Mouse (Mus musculus): ENCODE measurements around the gene B230219D22Rik. TPM values are rescaled to one million over a fixed set of nuclear protein-coding genes. Genes with fewer than 3 reads are reported as not detected.

The B230219D22Rik gene
- polyA plus RNA-seq, 2 experiments: 60.7 to 75.9 TPM

DNA sequence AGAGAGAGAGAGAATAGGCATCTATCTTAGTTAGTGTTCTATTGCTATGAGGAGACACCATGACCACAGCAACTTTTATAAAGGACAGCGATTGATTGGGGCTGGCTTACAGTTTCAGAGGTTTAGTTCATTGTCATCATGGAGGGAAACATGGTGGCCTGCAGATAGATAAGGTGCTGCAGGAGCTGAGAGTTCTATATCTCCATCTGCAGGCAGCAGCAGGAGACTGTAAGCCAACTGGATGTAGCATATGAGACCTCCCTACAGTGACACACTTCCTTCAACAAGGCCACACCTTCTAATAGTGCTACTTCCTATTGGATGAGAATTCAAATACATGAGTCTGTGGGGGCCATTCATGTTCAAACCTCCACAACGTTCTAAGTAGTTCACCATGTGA is 39.2 kb downstream of the B230219D22Rik start:
- H3K4me2 ChIP-seq (replicated peaks; ENCODE audit: low read depth, low read length, severe bottlenecking): no peak overlapping the region
- no peak overlapping the region for H3K9ac ChIP-seq (ENCODE audit: low read depth, low read length, severe bottlenecking)
- H3K27me3 ChIP-seq (ENCODE audit: control insufficient read depth, insufficient read depth, low read length): no peaks in the 10 kb centered on the region
- TF ChIP-seq POLR2A (IDR thresholded peaks at IDR 0.05; ENCODE audit: borderline replicate concordance, extremely low read depth, insufficient read depth, insufficient read length): no peak
- ATAC-seq (ENCODE audit: low FRiP score, low read depth) (no peak), DNase-seq (ENCODE audit: low spot score) (no peak)
- H3K27ac ChIP-seq (replicated peaks; ENCODE audit: low read depth, low read length): no peak overlapping the region
- no peaks in the 10 kb centered on the region for H3K9me3 ChIP-seq (ENCODE audit: control insufficient read depth, low read length)
- peaks cover 8% of the 10 kb centered on the region; the same call in 1 of the 2 replicates for H3K4me1 ChIP-seq (ENCODE audit: control insufficient read depth, insufficient read depth, low read length)
- WGBS: 74% methylated on average over 2 of the region's 2 CpGs
- H3K36me3 ChIP-seq (ENCODE audit: control insufficient read depth, insufficient read depth, low read length): no peaks in the 10 kb centered on the region
- H3K4me3 ChIP-seq (replicated peaks; ENCODE audit: low read length): no peak overlapping the region

DNA sequence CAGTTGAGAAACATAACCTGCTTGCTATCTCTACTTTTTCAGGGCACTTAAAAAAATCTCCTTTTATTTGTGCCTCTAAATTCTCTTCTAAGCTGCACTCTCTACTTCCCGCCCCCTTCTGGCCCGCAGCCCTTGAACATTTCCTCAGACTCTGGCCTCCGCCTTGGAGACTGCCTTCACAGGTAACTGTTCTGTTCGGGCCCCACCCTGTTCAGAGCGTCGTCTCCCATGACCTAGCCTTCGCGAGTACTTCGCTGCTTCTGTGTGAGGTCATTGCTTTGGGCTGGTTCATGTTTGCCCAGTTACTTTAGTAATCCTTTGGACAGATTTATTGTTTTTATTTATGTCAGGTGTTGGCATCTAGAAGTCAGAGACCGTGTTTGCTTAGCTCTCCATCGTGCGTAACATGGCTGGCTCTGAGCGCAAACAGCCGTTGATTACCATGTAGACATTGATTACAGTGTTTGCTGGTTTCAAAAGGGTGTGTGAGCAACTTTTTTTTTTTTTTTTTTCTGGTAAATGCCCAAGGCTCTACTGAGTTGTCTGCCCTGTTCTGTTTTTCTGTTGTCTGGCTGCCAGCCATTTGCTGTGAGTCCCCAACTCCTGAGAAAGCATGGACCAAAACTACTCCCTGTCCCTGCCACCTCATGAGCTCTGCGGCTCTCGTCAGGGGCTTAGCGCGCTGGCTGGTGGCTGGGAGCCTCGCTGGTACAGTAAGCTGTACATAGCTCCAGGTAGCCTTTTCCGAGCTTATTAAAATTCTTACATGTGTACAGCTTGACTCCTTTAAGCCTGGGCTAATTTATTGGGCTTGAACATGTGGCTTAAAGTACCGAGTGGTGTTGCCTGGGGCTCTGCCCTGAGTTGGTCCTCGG is 40.9 kb downstream of the B230219D22Rik start:
- 29% methylated on average over 22 of the region's 22 CpGs for WGBS
- no peak for ATAC-seq (ENCODE audit: low FRiP score, low read depth)
- H3K9me3 ChIP-seq (ENCODE audit: control insufficient read depth, low read length): no peaks in the 10 kb centered on the region
- no peaks in the 10 kb centered on the region for H3K27me3 ChIP-seq (ENCODE audit: control insufficient read depth, insufficient read depth, low read length)
- H3K36me3 ChIP-seq (ENCODE audit: control insufficient read depth, insufficient read depth, low read length): no peaks in the 10 kb centered on the region
- H3K27ac ChIP-seq (replicated peaks; ENCODE audit: low read depth, low read length): no peak overlapping the region
- DNase-seq (ENCODE audit: low spot score): no peak
- H3K4me3 ChIP-seq (replicated peaks; ENCODE audit: low read length): no peak overlapping the region
- no peak overlapping the region for H3K4me2 ChIP-seq (replicated peaks; ENCODE audit: low read depth, low read length, severe bottlenecking)
- H3K4me1 ChIP-seq (ENCODE audit: control insufficient read depth, insufficient read depth, low read length): peaks cover 8% of the 10 kb centered on the region; the same call in 1 of the 2 replicates
- TF ChIP-seq POLR2A (IDR thresholded peaks at IDR 0.05; ENCODE audit: borderline replicate concordance, extremely low read depth, insufficient read depth, insufficient read length): no peak
- no peak overlapping the region for H3K9ac ChIP-seq (ENCODE audit: low read depth, low read length, severe bottlenecking)

DNA sequence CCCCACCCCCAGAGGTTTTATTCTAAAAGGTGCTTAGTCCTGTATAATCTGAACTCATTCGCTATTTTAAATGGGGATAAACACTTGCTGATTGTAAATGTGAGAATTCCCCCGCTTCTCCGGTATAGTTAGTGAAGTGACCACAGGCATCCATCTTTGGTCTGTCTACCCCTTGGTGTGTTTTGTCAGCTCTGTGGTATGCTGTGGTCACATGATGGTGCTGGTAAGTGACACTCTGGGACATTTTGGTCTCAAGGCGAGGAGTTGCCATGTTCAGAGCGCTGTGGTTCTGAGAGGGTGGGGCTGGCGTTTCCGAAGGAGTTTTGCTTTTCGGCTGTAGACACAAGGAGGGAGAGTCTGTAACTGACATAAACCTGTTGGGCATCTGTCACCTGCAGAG is 45.0 kb downstream of the B230219D22Rik start:
- TF ChIP-seq POLR2A (IDR thresholded peaks at IDR 0.05; ENCODE audit: borderline replicate concordance, extremely low read depth, insufficient read depth, insufficient read length): no peak
- H3K36me3 ChIP-seq (ENCODE audit: control insufficient read depth, insufficient read depth, low read length): no peaks in the 10 kb centered on the region
- ATAC-seq (ENCODE audit: low FRiP score, low read depth): no peak
- no peak overlapping the region for H3K27ac ChIP-seq (replicated peaks; ENCODE audit: low read depth, low read length)
- no peak overlapping the region for H3K9ac ChIP-seq (ENCODE audit: low read depth, low read length, severe bottlenecking)
- no peaks in the 10 kb centered on the region for H3K27me3 ChIP-seq (ENCODE audit: control insufficient read depth, insufficient read depth, low read length)
- H3K4me2 ChIP-seq (replicated peaks; ENCODE audit: low read depth, low read length, severe bottlenecking): no peak overlapping the region
- no peak for DNase-seq (ENCODE audit: low spot score)
- 88% methylated on average over 8 of the region's 8 CpGs for WGBS
- peaks cover 8% of the 10 kb centered on the region; the same call in 1 of the 2 replicates for H3K4me1 ChIP-seq (ENCODE audit: control insufficient read depth, insufficient read depth, low read length)
- H3K4me3 ChIP-seq (replicated peaks; ENCODE audit: low read length): no peak overlapping the region
- no peaks in the 10 kb centered on the region for H3K9me3 ChIP-seq (ENCODE audit: control insufficient read depth, low read length)

DNA sequence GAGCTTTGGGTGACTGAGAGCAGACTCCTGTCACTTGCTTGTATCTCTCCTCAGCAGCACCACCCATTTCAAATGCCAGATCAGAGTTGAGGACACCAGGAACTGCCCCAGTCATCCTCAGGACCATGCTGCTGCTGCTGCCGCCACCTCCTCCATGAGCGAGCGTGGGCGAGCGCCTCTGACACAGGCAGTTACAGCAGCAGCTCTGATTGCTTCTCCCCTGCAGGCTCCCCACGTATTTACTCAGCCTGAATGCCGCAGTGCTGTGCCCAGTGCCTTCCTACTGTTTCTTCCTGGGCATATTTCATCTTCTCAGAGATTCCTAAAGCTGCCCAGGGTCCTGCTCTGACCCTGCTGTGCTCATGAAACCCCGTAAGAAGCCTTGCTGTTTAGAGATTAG is 49.4 kb downstream of the B230219D22Rik start:
- no peak for TF ChIP-seq POLR2A (IDR thresholded peaks at IDR 0.05; ENCODE audit: borderline replicate concordance, extremely low read depth, insufficient read depth, insufficient read length)
- Histone ChIP-seq H3K27me3 (ENCODE audit: control insufficient read depth, insufficient read depth, low read length) (no peaks in the 10 kb centered on the region), H3K9ac (ENCODE audit: low read depth, low read length, severe bottlenecking) (no peak overlapping the region), H3K27ac (replicated peaks; ENCODE audit: low read depth, low read length) (no peak overlapping the region), H3K9me3 (ENCODE audit: control insufficient read depth, low read length) (no peaks in the 10 kb centered on the region), H3K4me3 (replicated peaks; ENCODE audit: low read length) (no peak overlapping the region), H3K36me3 (ENCODE audit: control insufficient read depth, insufficient read depth, low read length) (no peaks in the 10 kb centered on the region), H3K4me1 (ENCODE audit: control insufficient read depth, insufficient read depth, low read length) (peaks cover 2% of the 10 kb centered on the region; the same call in 1 of the 2 replicates), H3K4me2 (replicated peaks; ENCODE audit: low read depth, low read length, severe bottlenecking) (no peak overlapping the region)
- no peak for ATAC-seq (ENCODE audit: low FRiP score, low read depth)
- WGBS: 68% methylated on average over 8 of the region's 8 CpGs
- no peak for DNase-seq (ENCODE audit: low spot score)

Other genes starting within 250 kb of the B230219D22Rik start
- 81.4 and 92.8 TPM in 2 replicates for gene Grk6, start 248.1 kb upstream of the B230219D22Rik start, polyA plus RNA-seq (2012; rRNA removed)
- 51.7 and 57.5 TPM in 2 replicates for gene Grk6, start 248.1 kb upstream of the B230219D22Rik start, polyA plus RNA-seq (2014; fragmentation: Nextera tagmentation; extraction: Ambion mirVana)
- gene Prr7, start 228.9 kb upstream of the B230219D22Rik start, polyA plus RNA-seq (2012; rRNA removed): 18.6 and 28.4 TPM in 2 replicates
- 1.4 and 2.3 TPM in 2 replicates for gene Prr7, start 228.9 kb upstream of the B230219D22Rik start, polyA plus RNA-seq (2014; fragmentation: Nextera tagmentation; extraction: Ambion mirVana)
- 266 and 303 TPM in 2 replicates for gene Dbn1, start 205.0 kb upstream of the B230219D22Rik start, polyA plus RNA-seq (2012; rRNA removed)
- 153 and 178 TPM in 2 replicates for gene Dbn1, start 205.0 kb upstream of the B230219D22Rik start, polyA plus RNA-seq (2014; fragmentation: Nextera tagmentation; extraction: Ambion mirVana)
- 137 and 192 TPM in 2 replicates for gene Pdlim7, start 179.4 kb upstream of the B230219D22Rik start, polyA plus RNA-seq (2012; rRNA removed)
- 148 and 162 TPM in 2 replicates for gene Pdlim7, start 179.4 kb upstream of the B230219D22Rik start, polyA plus RNA-seq (2014; fragmentation: Nextera tagmentation; extraction: Ambion mirVana)
- gene Dok3, start 163.8 kb upstream of the B230219D22Rik start, polyA plus RNA-seq (2012; rRNA removed): 9.1 and 9.8 TPM in 2 replicates
- 2.4 and 4.4 TPM in 2 replicates for gene Dok3, start 163.8 kb upstream of the B230219D22Rik start, polyA plus RNA-seq (2014; fragmentation: Nextera tagmentation; extraction: Ambion mirVana)
- 89.3 and 92.6 TPM in 2 replicates for gene Ddx41, start 156.5 kb upstream of the B230219D22Rik start, polyA plus RNA-seq (2012; rRNA removed)
- gene Ddx41, start 156.5 kb upstream of the B230219D22Rik start, polyA plus RNA-seq (2014; fragmentation: Nextera tagmentation; extraction: Ambion mirVana): 59.9 and 61.6 TPM in 2 replicates
- gene Fam193b, start 122.0 kb upstream of the B230219D22Rik start, polyA plus RNA-seq (2012; rRNA removed): 140 and 159 TPM in 2 replicates
- gene Fam193b, start 122.0 kb upstream of the B230219D22Rik start, polyA plus RNA-seq (2014; fragmentation: Nextera tagmentation; extraction: Ambion mirVana): 35.9 and 40.7 TPM in 2 replicates
- 182 and 228 TPM in 2 replicates for gene Tmed9, start 119.4 kb upstream of the B230219D22Rik start, polyA plus RNA-seq (2012; rRNA removed)
- 78.6 and 83.0 TPM in 2 replicates for gene Tmed9, start 119.4 kb upstream of the B230219D22Rik start, polyA plus RNA-seq (2014; fragmentation: Nextera tagmentation; extraction: Ambion mirVana)
- gene B4galt7, start 93.2 kb upstream of the B230219D22Rik start, polyA plus RNA-seq (2012; rRNA removed): 39.3 and 53.0 TPM in 2 replicates
- gene B4galt7, start 93.2 kb upstream of the B230219D22Rik start, polyA plus RNA-seq (2014; fragmentation: Nextera tagmentation; extraction: Ambion mirVana): 10.1 and 12.5 TPM in 2 replicates
- 55.3 and 60.7 TPM in 2 replicates for gene Caml, start 70.1 kb upstream of the B230219D22Rik start, polyA plus RNA-seq (2012; rRNA removed)
- gene Caml, start 70.1 kb upstream of the B230219D22Rik start, polyA plus RNA-seq (2014; fragmentation: Nextera tagmentation; extraction: Ambion mirVana): 59.4 and 60.4 TPM in 2 replicates
- 36.5 and 48.7 TPM in 2 replicates for gene Ddx46, start 58.1 kb upstream of the B230219D22Rik start, polyA plus RNA-seq (2012; rRNA removed)
- 33.0 and 36.0 TPM in 2 replicates for gene Ddx46, start 58.1 kb upstream of the B230219D22Rik start, polyA plus RNA-seq (2014; fragmentation: Nextera tagmentation; extraction: Ambion mirVana)
- 61.8 and 64.4 TPM in 2 replicates for gene Txndc15, start 21.5 kb downstream of the B230219D22Rik start, polyA plus RNA-seq (2012; rRNA removed)
- 104 and 109 TPM in 2 replicates for gene Txndc15, start 21.5 kb downstream of the B230219D22Rik start, polyA plus RNA-seq (2014; fragmentation: Nextera tagmentation; extraction: Ambion mirVana)
- gene Pcbd2, start 34.2 kb downstream of the B230219D22Rik start, polyA plus RNA-seq (2012; rRNA removed): 24.3 and 41.7 TPM in 2 replicates
- gene Pcbd2, start 34.2 kb downstream of the B230219D22Rik start, polyA plus RNA-seq (2014; fragmentation: Nextera tagmentation; extraction: Ambion mirVana): 40.9 and 46.2 TPM in 2 replicates
- 0.18 TPM in 2 replicates for gene Catsper3, start 91.4 kb downstream of the B230219D22Rik start, polyA plus RNA-seq (2012; rRNA removed)
- gene Catsper3, start 91.4 kb downstream of the B230219D22Rik start, polyA plus RNA-seq (2014; fragmentation: Nextera tagmentation; extraction: Ambion mirVana): 0.15 TPM in 1 of 2 replicates, not detected in the other
- gene Pitx1, start 143.1 kb downstream of the B230219D22Rik start, polyA plus RNA-seq (2012; rRNA removed): 59.5 and 94.8 TPM in 2 replicates
- 63.1 and 84.6 TPM in 2 replicates for gene Pitx1, start 143.1 kb downstream of the B230219D22Rik start, polyA plus RNA-seq (2014; fragmentation: Nextera tagmentation; extraction: Ambion mirVana)

Data from limb, embryonic 14.5 days (tissue).